Mouse (Mus musculus): ENCODE measurements around the gene Dis3l2. TPM values are rescaled to one million over a fixed set of nuclear protein-coding genes. Genes with fewer than 3 reads are reported as not detected.

The Dis3l2 gene
- total and polyA plus RNA-seq, 3 experiments = 11.6 to 44.3 (median 31.5) TPM

- TF ChIP-seq GATA1 (IDR thresholded peaks at IDR 0.05; ENCODE audit: borderline replicate concordance, low read length) = no peak
- TF ChIP-seq POLR2AphosphoS5 (IDR thresholded peaks at IDR 0.05; ENCODE audit: insufficient replicate concordance, low read depth, low read length) = no peak
- TF ChIP-seq GATA2 (IDR thresholded peaks at IDR 0.05; ENCODE audit: borderline replicate concordance, low read depth, low read length) = no peak
- TF ChIP-seq TAL1 (conservative IDR thresholded peaks at IDR 0.05; ENCODE audit: low read depth, low read length) = no peak
- TF ChIP-seq CTCF (IDR thresholded peaks at IDR 0.05; ENCODE audit: low read depth, low read length) = peak; percentile 28; the same call in 1 of the 2 replicates
- Histone ChIP-seq H3K36me3 (replicated peaks) (no peaks in the 10 kb centered on the region), H3K9me3 (replicated peaks) (no peaks in the 10 kb centered on the region), H3K4me1 (ENCODE audit: insufficient read depth, low read depth, low read length) (no peaks in the 10 kb centered on the region; the same call in none of the 2 replicates), H3K27me3 (ENCODE audit: insufficient read depth, low read length) (peaks cover 10% of the 10 kb centered on the region; the same call in 1 of the 2 replicates), H3K4me3 (ENCODE audit: low read depth, low read length) (no peak overlapping the region)
- no peak for DNase-seq (ENCODE audit: low spot score)
- ATAC-seq (ENCODE audit: extremely low read depth, insufficient number of reproducible peaks, low FRiP score, poor library complexity, severe bottlenecking) = no peak
These were observed 394.9 kb downstream of the Dis3l2 start for GRCm38 (mm10) chr1:87098358-87098975.

Other genes starting within 250 kb of the Dis3l2 start
- gene Ptma, start 177.1 kb upstream of the Dis3l2 start, total RNA-seq (2014; fragmentation: Nextera tagmentation) = 2,671 and 3,097 TPM in 2 replicates
- gene Ptma, start 177.1 kb upstream of the Dis3l2 start, total RNA-seq (2017) = 4,796 and 5,087 TPM in 2 replicates
- 14,052 and 14,774 TPM in 2 replicates for gene Ptma, start 177.1 kb upstream of the Dis3l2 start, polyA plus RNA-seq (2012)
- 82.7 and 83.8 TPM in 2 replicates for gene Pde6d, start 121.2 kb upstream of the Dis3l2 start, total RNA-seq (2014; fragmentation: Nextera tagmentation)
- 21.8 and 23.4 TPM in 2 replicates for gene Pde6d, start 121.2 kb upstream of the Dis3l2 start, total RNA-seq (2017)
- gene Pde6d, start 121.2 kb upstream of the Dis3l2 start, polyA plus RNA-seq (2012) = 56.7 and 72.3 TPM in 2 replicates
- gene Cops7b, start 120.9 kb upstream of the Dis3l2 start, total RNA-seq (2014; fragmentation: Nextera tagmentation) = 16.9 and 33.6 TPM in 2 replicates
- 29.1 and 29.3 TPM in 2 replicates for gene Cops7b, start 120.9 kb upstream of the Dis3l2 start, total RNA-seq (2017)
- gene Cops7b, start 120.9 kb upstream of the Dis3l2 start, polyA plus RNA-seq (2012) = 43.8 and 47.6 TPM in 2 replicates
- gene Nppc, start 33.2 kb upstream of the Dis3l2 start, total RNA-seq (2014; fragmentation: Nextera tagmentation) = not detected in 2 replicates
- gene Nppc, start 33.2 kb upstream of the Dis3l2 start, total RNA-seq (2017) = not detected in 2 replicates
- not detected in 2 replicates for gene Nppc, start 33.2 kb upstream of the Dis3l2 start, polyA plus RNA-seq (2012)

Measured in G1E (cell line).